Mouse (Mus musculus) liver, embryonic 12.5 days (tissue): ENCODE data around the gene Oxld1. TPM values are rescaled to one million over a fixed set of nuclear protein-coding genes. Genes with fewer than 3 reads are reported as not detected.
A peak's percentile ranks its signal among the peaks of the same experiment; 100 is the strongest.

Experiments
- ATAC-seq: fragments of 200-750 bp; cut with Nextera tagmentation; 2 replicates; pipeline ENCODE4 v1.8.0; 2017; ENCODE audit warnings: moderate number of reproducible peaks, mild to moderate bottlenecking, moderate library complexity
- H3K27ac ChIP-seq: fragments of 300-500 bp; sonication (generic); 2 replicates; pipeline ENCODE4 v1.5.1; 2016; ENCODE audit warnings: mild to moderate bottlenecking
- H3K27me3 ChIP-seq: fragments of 300-500 bp; sonication (generic); replicated peaks from 2 replicates; pipeline ENCODE4 v1.6.1; 2016; ENCODE audit warnings: mild to moderate bottlenecking, moderate library complexity
- H3K36me3 ChIP-seq: fragments of 300-500 bp; sonication (generic); 2 replicates; pipeline ENCODE4 v1.6.1; 2016; ENCODE audit warnings: mild to moderate bottlenecking, moderate library complexity
- H3K4me1 ChIP-seq: fragments of 300-500 bp; sonication (generic); 2 replicates; pipeline ENCODE4 v1.6.1; 2016
- H3K4me2 ChIP-seq: fragments of 300-500 bp; sonication (generic); 2 replicates; pipeline ENCODE4 v1.6.1; 2016; ENCODE audit warnings: mild to moderate bottlenecking, moderate library complexity
- H3K4me3 ChIP-seq: fragments of 300-500 bp; sonication (generic); 2 replicates; pipeline ENCODE4 v1.5.1; 2016; ENCODE audit warnings: mild to moderate bottlenecking, moderate library complexity
- H3K9ac ChIP-seq: fragments of 300-500 bp; sonication (generic); 2 replicates; pipeline ENCODE4 v1.6.1; 2016; ENCODE audit warnings: mild to moderate bottlenecking, moderate library complexity
- H3K9me3 ChIP-seq: fragments of 300-500 bp; sonication (generic); replicated peaks from 2 replicates; pipeline ENCODE4 v1.6.1; 2016; ENCODE audit warnings: mild to moderate bottlenecking, moderate library complexity
- WGBS: fragments of 180-500 bp; shearing (Covaris S2); methylation state at CpG from one replicate; pipeline ENCODE4 v1.1.7; 2016; ENCODE audit not compliant: insufficient replicate concordance; 5-methylcytosine and 5-hydroxymethylcytosine counted together
- polyA plus RNA-seq: library from polyadenylated mRNA; unstranded; fragments of >200 nt; fragmentation: Nextera tagmentation; extraction: Ambion mirVana; gene quantifications from 2 replicates; pipeline ENCODE4 v1.2.1, GENCODE M21; 2016

Gene Oxld1
- polyA plus RNA-seq, 1 experiment from 2014 or later, result 9.6 TPM

DNA sequence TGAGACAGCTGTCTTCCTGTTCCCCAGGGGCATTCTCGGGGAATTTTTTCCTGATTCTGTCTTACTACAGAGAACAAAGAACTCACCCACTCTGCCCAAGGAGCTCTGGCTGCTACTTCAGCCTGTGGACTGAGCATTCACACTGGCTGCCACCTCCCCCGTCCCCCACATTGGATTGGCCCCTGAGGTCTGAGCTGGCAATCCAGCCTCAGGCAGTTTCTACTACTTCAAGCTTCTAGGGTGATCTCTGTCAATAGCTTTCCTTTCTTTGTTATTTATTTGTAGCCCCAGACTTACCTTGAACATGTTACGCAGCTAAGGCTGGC, 35.0 kb upstream of the Oxld1 start:
- Histone ChIP-seq H3K4me3 (peak overlapping the region; percentile 83), H3K27me3 (no peaks in the 10 kb centered on the region), H3K36me3 (peaks cover 63% of the 10 kb centered on the region), H3K4me1 (peaks cover 59% of the 10 kb centered on the region), H3K4me2 (peak overlapping the region; percentile 97), H3K9ac (peak overlapping the region; percentile 87), H3K27ac (peak overlapping the region; percentile 94), H3K9me3 (no peaks in the 10 kb centered on the region)
- ATAC-seq, result no peak
- WGBS, result 32% methylated on average over 3 of the region's 3 CpGs

DNA sequence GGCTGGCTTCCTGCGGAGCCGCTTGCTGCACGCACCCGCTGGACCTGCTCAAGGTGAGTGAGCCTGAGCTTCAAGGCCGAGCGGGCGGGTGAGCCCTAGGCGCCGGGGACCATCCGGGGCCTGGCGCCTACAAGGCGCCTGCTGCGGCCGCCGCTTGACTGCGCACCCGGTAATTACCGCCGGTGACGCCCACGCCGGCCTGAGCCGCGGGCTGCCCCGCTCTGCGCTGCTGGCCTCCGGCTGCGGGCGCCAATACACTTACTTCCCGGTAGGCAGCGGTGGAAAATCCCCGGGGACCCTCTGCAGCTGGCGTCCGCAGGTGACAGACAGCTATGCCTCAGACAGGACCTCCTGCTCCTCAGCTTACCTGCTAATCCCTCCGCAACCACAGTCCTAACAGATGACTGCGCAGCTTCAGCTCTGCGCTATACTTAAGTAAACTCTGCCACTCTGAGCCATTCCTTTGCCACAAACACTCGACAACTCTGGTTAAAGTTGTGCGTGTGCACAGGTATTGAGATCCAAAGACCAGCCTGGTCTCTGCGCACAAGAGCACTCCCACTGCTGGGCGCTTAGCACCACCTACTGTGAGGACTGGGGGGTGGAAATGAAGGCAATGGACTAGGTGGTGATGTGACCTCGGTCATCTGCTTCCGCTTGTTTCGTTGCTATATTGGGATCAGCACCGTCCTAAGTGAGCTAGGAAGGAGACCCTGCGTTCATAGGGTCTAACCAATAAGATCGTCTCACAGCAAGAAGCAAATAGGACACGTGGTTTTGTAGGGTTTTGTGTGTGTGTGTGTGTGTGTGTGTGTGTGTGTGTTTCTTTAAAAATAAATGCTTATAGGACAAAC, 34.4 kb upstream of the Oxld1 start:
- H3K27me3 ChIP-seq, result no peaks in the 10 kb centered on the region
- H3K27ac ChIP-seq, result peak overlapping the region; percentile 94
- H3K4me1 ChIP-seq, result peaks cover 65% of the 10 kb centered on the region
- peaks cover 63% of the 10 kb centered on the region for H3K36me3 ChIP-seq
- peak; percentile 65 for ATAC-seq
- WGBS, result under 1% methylated on average over 48 of the region's 48 CpGs
- H3K4me3 ChIP-seq, result peak overlapping the region; percentile 83
- H3K9me3 ChIP-seq, result no peaks in the 10 kb centered on the region
- H3K4me2 ChIP-seq, result peak overlapping the region; percentile 97
- peak overlapping the region; percentile 87 for H3K9ac ChIP-seq

DNA sequence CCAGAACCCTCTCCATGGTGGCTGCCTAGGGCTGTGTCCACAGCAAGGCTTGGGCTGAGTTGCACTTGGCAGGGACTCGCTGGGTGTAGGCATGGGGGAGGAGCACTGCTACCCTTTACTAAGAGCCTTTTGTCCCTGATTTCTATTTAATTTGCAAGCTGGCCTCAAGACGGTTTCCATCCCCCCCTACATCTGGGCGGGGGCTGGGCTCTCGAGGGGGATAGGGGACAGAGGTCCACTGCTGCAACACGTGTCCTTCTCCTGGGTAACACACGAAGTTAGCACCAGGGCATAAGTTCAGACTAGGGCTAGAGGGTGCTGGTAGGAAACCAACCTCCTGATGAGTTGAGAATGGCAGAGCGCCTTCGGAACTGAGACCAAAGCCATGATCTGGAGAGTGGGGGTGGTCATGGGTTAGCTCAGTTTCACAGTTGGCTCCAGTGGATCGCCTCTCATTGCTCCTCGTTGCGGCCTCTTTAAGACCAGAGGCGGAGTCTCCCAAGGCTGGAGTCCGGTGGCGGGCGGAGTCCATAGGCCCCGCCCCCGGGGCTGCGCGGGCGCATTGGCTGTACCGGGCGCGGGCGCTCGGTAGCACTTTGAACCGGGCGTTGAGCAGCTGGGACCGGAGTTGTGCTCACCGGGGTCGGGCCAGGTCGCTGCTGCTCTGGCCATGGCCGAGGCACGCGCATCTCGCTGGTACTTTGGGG, 33.6 kb upstream of the Oxld1 start, which contains the start of gene Slc25a10:
Slc25a10 (plus strand) TSS at position 524 of the 707 bp plus-strand sequence.
- peaks cover 63% of the 10 kb centered on the region for H3K36me3 ChIP-seq

DNA sequence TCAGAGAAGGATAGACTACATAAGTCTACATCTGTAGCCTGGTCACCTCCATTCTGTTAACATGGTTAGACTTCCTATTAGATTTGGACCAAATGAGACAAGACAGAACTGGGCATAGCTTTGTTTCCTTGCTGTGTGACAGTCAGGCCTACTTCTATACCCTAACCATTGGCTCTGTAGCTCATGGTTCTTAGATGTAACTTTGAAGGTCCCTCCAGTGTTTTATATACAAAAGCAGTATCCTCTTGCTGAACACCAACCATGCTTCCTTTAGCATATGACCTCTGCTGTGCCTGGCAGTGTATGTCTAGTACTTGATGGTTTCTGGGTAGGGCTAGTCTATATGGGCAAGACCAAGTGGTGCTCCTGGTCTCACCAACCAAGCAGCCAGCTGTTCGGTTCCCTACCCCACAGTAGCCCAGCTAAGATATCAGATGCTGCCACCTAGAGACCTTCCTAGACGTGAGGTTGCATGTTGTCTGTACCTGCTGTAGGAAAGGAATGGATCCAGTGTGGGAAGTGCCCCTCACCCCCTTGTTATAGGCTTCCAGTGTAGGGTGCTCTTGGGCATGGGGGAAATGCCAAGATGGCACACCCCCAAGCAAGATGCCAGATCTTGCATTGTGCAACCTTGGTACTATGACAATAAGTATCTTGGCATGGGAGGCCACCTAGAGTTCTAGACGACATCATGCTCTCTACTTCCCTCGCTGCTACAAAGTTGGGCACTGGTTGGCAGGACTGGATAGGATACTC, 32.6 kb upstream of the Oxld1 start:
- WGBS, result 27% methylated on average over 4 of the region's 4 CpGs
- Histone ChIP-seq H3K4me1 (peaks cover 83% of the 10 kb centered on the region), H3K4me3 (no peak overlapping the region; the same call in 1 of the 2 replicates), H3K27me3 (no peaks in the 10 kb centered on the region), H3K4me2 (peak overlapping the region; percentile 97), H3K9me3 (no peaks in the 10 kb centered on the region), H3K27ac (peak overlapping the region; percentile 94), H3K9ac (0 out of 2 replicates have a peak overlapping the region, but pooled peaks have one; percentile 87), H3K36me3 (peaks cover 63% of the 10 kb centered on the region)
- ATAC-seq, result no peak

More for the DNA sequence above, 33.6 kb upstream of the Oxld1 start, which contains the start of gene Slc25a10:
- Histone ChIP-seq H3K4me1 (peaks cover 73% of the 10 kb centered on the region), H3K9ac (peak within 1 kb of the TSS; percentile 87), H3K9me3 (no peaks in the 10 kb centered on the region), H3K4me3 (peak within 1 kb of the TSS; percentile 83), H3K27ac (peak within 1 kb of the TSS; percentile 94), H3K4me2 (peak within 1 kb of the TSS; percentile 97), H3K27me3 (no peaks in the 10 kb centered on the region)
- ATAC-seq, result peak; percentile 87
- WGBS, result under 1% methylated on average over 35 of the region's 35 CpGs

DNA sequence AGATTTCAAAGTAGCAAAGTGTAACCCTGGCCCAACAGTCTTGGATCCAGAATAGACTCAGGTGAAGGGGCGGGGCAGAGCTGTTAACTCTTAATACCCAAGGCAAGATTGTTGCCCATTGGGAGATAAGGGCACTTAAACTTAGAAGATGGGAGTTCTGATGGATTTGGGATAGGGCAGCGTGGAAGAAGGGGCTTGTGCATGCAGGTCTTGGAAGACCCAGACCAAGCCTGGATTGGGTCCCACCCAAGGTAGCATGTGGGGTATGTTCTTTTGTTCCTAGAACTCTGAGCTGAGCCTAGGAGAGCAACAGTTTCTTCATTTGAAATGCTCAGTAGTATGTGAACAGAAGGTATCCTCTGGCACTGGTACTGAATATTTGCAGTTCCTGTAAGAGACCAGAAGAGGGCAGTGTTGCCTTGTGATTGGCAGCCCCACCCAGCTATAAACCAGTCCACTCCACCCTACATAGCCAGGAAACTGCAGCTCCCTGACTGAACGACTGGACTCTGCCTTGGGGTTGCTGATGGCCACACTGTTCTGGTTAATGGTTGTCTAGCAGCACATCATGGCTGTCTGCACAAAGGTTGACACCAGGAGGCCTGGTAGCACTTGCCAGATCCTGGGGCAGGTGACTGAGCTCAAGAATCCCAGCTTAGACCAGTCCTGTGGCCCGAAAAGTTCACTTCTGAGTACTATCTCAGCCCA, 31.3 kb upstream of the Oxld1 start:
- Histone ChIP-seq H3K9me3 (no peaks in the 10 kb centered on the region), H3K27ac (peak overlapping the region; percentile 94), H3K9ac (0 out of 2 replicates have a peak overlapping the region, but pooled peaks have one; percentile 18), H3K27me3 (no peaks in the 10 kb centered on the region), H3K36me3 (peaks cover 51% of the 10 kb centered on the region), H3K4me3 (no peak overlapping the region), H3K4me2 (no peak overlapping the region), H3K4me1 (peaks cover 91% of the 10 kb centered on the region)
- peak; percentile 38 for ATAC-seq
- WGBS, result 58% methylated on average over 4 of the region's 4 CpGs

DNA sequence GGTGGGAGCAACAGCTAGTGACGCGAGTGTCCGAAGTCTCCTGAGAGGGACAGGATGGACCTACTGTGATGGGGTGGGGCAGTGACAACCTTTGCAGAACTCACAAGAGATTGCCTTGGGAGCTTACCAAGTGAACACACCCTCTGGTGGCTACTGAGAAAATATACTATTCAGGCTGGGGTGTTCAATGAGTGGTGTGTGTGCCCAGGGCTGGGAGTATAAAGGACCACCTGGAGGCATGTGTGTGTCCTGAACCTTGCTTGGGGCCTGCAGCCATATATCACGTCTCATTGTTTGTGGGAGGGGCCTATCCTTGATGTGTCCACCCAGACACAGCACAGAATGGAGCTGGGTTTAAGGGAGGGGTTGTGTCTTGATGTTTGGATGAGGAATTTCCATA, 30.6 kb upstream of the Oxld1 start:
- no peak for ATAC-seq
- Histone ChIP-seq H3K27ac (peak overlapping the region; percentile 42; the same call in 1 of the 2 replicates), H3K36me3 (peaks cover 48% of the 10 kb centered on the region), H3K4me1 (peaks cover 91% of the 10 kb centered on the region), H3K4me2 (no peak overlapping the region), H3K9me3 (no peaks in the 10 kb centered on the region), H3K27me3 (no peaks in the 10 kb centered on the region), H3K4me3 (no peak overlapping the region), H3K9ac (no peak overlapping the region)
- WGBS, result 72% methylated on average over 4 of the region's 4 CpGs

DNA sequence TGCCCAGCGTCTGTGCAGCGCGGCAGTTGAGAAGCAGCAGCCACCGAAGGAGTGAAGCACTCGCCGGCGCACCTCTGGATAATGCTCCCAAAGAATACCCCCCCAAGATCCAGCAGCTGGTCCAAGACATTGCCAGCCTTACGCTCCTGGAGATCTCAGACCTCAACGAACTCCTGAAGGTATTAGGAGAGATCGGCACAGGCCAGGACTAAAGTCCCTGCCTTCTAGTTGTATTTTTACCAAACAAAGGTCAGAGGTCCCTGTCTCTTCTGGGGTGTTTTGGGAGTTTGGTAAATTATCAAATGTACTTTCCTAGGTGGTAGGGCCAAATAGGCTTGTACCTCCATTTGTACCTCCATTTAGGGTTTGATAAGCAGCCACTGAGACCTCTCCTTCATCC, 27.4 kb upstream of the Oxld1 start:
- Histone ChIP-seq H3K9me3 (no peaks in the 10 kb centered on the region), H3K27ac (peak overlapping the region; percentile 80), H3K9ac (peak overlapping the region; percentile 93), H3K4me3 (peak overlapping the region; percentile 95), H3K4me1 (peaks cover 73% of the 10 kb centered on the region), H3K36me3 (peaks cover 79% of the 10 kb centered on the region), H3K4me2 (peak overlapping the region; percentile 90), H3K27me3 (no peaks in the 10 kb centered on the region)
- ATAC-seq, result no peak
- WGBS, result 5% methylated on average over 10 of the region's 10 CpGs

DNA sequence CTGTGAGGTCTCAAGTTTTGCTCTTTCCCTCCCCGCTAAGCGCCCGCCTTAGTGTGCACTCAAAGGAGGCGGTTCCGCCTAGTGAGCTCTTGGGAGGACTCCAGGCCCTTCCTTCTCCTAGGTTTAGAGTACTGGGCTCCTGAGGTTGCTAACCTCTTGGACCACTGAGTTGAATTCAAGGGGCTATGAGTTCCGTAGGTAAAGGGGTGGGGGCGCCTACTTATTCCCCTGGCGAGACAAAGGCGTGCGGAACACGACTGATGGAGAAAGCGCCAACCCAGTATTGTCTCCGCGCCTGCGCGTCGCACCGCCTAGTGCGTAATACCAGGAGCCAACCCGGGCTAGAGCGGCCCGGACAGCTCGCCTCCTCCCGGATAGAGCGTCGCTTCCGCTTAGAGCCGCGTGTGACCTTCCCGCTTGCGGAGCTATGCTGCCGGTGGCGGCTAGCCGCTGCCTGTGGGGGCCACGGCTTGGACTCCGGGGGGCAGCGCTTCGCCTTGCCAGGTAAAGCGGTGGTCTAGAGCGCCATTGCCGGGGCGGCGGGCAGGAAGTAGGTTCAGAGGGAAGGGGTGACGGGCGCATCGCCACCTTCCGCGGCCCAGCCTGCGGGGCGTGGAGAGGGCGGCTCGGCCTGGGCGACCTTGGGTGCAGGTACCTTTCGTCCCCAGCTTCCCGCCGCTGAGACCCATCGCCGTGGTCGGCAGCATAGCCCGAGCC, 26.6 kb upstream of the Oxld1 start, which contains the start of gene Mrpl12:
Mrpl12 (plus strand) TSS at position 349 of the 717 bp plus-strand sequence.
- under 1% methylated on average over 60 of the region's 60 CpGs for WGBS
- H3K27ac ChIP-seq, result peak within 1 kb of the TSS; percentile 80

DNA sequence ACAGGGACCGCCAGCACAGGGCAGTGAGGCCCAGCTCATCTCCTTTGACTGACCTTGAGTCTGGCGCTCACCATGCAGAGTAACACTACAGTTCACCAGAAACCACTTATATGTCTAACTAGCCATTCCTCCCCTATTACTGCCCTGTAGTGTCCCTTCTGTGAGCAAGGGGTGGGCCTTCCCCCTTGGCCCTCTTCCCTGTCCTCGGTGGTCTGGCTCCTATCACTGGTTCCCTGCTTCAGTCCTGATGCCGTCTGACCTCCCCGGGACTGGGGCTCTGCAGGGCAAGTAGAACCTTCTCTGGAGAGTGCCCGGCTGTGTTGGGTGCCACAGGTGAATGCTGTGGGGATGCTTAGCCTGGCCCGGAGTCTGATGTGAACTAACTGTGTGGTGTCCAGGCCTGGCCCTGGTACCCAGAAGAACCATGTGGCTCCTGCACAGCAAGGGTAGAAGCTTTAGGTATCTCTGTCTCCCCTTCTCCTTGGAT, 25.6 kb upstream of the Oxld1 start:
- H3K27ac ChIP-seq, result peak overlapping the region; percentile 80

More for the DNA sequence above, 26.6 kb upstream of the Oxld1 start, which contains the start of gene Mrpl12:
- peak within 1 kb of the TSS; percentile 93 for H3K9ac ChIP-seq
- ATAC-seq, result peak; percentile 92
- no peaks in the 10 kb centered on the region for H3K27me3 ChIP-seq
- peaks cover 80% of the 10 kb centered on the region for H3K36me3 ChIP-seq
- no peaks in the 10 kb centered on the region for H3K9me3 ChIP-seq
- peak within 1 kb of the TSS; percentile 90 for H3K4me2 ChIP-seq
- peaks cover 64% of the 10 kb centered on the region for H3K4me1 ChIP-seq
- peak within 1 kb of the TSS; percentile 95 for H3K4me3 ChIP-seq

DNA sequence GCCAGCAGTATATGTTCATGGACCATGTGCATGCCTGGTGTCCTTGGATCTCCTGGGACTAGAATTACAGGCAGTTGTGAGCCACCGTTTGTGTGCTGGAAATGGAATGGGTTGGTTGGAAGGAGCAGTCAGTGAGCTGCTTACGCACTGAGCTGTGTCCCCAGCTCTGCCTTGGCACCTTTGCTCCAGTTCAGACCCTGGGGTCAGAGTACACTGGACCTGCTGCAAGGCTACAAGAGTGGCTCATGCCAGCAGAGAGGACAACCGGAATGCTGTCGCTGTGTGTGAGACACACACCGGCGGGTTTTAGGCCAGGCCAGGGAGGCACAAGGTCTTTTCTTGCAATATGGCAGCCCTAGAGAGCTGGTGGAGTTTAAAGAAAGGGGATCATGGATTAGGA, 14.2 kb upstream of the Oxld1 start:
- Histone ChIP-seq H3K4me3 (no peak overlapping the region), H3K9me3 (no peaks in the 10 kb centered on the region), H3K4me2 (no peak overlapping the region), H3K27me3 (no peaks in the 10 kb centered on the region), H3K4me1 (peaks cover 22% of the 10 kb centered on the region), H3K9ac (no peak overlapping the region), H3K36me3 (peaks cover 85% of the 10 kb centered on the region), H3K27ac (no peak overlapping the region)
- ATAC-seq, result no peak
- 91% methylated on average over 6 of the region's 6 CpGs for WGBS

More for the DNA sequence above, 25.6 kb upstream of the Oxld1 start:
- peaks cover 83% of the 10 kb centered on the region for H3K36me3 ChIP-seq
- H3K9ac ChIP-seq, result peak overlapping the region; percentile 93
- 82% methylated on average over 7 of the region's 7 CpGs for WGBS
- no peaks in the 10 kb centered on the region for H3K9me3 ChIP-seq
- H3K4me3 ChIP-seq, result peak overlapping the region; percentile 95
- peak overlapping the region; percentile 90 for H3K4me2 ChIP-seq
- peaks cover 55% of the 10 kb centered on the region for H3K4me1 ChIP-seq
- no peak for ATAC-seq
- H3K27me3 ChIP-seq, result no peaks in the 10 kb centered on the region
